Mouse (Mus musculus): ENCODE measurements around the gene Irf7.

- TF ChIP-seq POLR2A (IDR thresholded peaks at IDR 0.05; ENCODE audit: control insufficient read depth in 1 of 2, insufficient read depth in 1 of 2, low read depth in 1 of 2, low read length in 2 of 2, poor library complexity in 1 of 2): no peak
- no peak for TF ChIP-seq RAD21 (IDR thresholded peaks at IDR 0.05; ENCODE audit: low read depth, low read length)
- no peak for TF ChIP-seq USF2 (IDR thresholded peaks at IDR 0.05; ENCODE audit: borderline replicate concordance in 1 of 2, insufficient read depth in 1 of 2, low read depth in 1 of 2, low read length in 2 of 2)
- no peak for TF ChIP-seq ETS1 (IDR thresholded peaks at IDR 0.05; ENCODE audit: low read depth, low read length)
- TF ChIP-seq ZNF384 (IDR thresholded peaks at IDR 0.05; ENCODE audit: low read depth, low read length): no peak
- TF ChIP-seq CHD1 (IDR thresholded peaks at IDR 0.05; ENCODE audit: low read depth, low read length): no peak
- no peak for TF ChIP-seq CTCF (IDR thresholded peaks at IDR 0.05 in 2 of 3, conservative IDR thresholded peaks at IDR 0.05 in 1 of 3; ENCODE audit: control insufficient read depth in 1 of 3, insufficient read depth in 1 of 3, low read depth in 2 of 3, low read length in 3 of 3, poor library complexity in 1 of 3, severe bottlenecking in 1 of 3)
- no peak for TF ChIP-seq GABPA (IDR thresholded peaks at IDR 0.05; ENCODE audit: low read depth, low read length)
- TF ChIP-seq ZKSCAN1 (IDR thresholded peaks at IDR 0.05; ENCODE audit: low read depth, low read length): no peak
- TF ChIP-seq HCFC1 (IDR thresholded peaks at IDR 0.05; ENCODE audit: low read depth, low read length): no peak
- no peak for TF ChIP-seq MAFK (IDR thresholded peaks at IDR 0.05; ENCODE audit: borderline replicate concordance, low read depth, low read length)
- no peak for TF ChIP-seq MAX (IDR thresholded peaks at IDR 0.05; ENCODE audit: low read length)
Observed at GRCm38 (mm10) chr7:141216894-141217293, 49.4 kb downstream of the Irf7 start.
